Mouse (Mus musculus) heart, postnatal 25 days (tissue): ENCODE results near the gene Klhl11. TPM values are rescaled to one million over a fixed set of nuclear protein-coding genes. Genes with fewer than 3 reads are reported as not detected.
A peak's percentile ranks its signal among the peaks of the same experiment; 100 is the strongest.

Experiments used
- DNase-seq: peaks from one replicate; pipeline ENCODE4 v3.0.0; 2022; ENCODE audit warnings: low spot score
- intact Hi-C: fragments of 180-260 bp; cut with DNase I; formaldehyde crosslinking; loops from one replicate; pipeline ENCODE4 v1.15.1; 2025
- total RNA-seq, 2 experiments: library from RNA; stranded (reverse); gene quantifications; 2 replicates each; pipeline ENCODE4 v1.2.3; 2021

The Klhl11 gene
- total RNA-seq, 2 experiments from 2014 or later = 7.9 to 9.0 TPM

GRCm38 (mm10) chr11:100472935-100473295 lies 374 bp upstream of the Klhl11 start:
- intact Hi-C loops = loop anchor here (2.0 kb wide), 2 partner anchors 46 to 110 kb away; no protein-coding TSS in a partner anchor
- DNase-seq = no peak

DNA sequence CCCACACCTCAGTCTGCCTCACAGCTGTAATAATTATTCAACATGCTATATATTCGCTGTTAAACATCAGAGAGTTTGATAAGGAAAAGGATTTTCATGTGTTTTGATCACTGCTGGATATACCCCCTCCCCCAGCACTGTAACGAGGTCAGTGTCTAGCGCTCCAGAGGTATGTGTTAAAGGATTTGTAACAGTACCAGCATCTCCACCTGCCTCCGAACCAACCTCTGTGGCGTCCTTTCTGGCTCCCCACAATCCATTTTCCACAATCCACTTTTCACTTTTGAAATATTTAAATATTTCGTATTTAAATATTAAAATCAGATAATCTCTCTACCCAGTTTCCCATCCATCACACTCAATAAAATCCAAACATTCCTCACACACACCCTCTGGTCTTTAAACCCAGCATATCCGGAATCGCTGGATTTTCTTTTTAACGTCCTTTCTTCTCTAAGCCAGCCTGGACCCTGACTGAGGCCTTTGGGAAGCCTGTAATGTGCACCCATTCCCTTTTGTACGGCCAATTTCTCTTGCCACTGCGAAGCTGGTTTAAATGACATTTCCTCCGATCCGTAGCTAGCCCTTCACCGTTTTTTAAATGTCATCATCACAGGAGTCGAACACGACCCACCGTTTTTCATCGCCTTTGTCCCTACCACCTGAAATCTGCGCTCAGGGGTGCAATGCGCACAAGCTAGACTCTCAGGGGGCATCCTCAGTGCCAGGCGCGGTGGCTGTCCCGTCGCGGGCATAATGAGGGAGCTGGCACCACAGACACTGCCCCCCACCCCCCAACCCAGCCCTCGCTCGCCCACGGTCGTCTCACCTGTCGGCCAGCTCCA lies 967 bp downstream of the Klhl11 start:
- DNase-seq = no peak
- intact Hi-C loops = loop anchor here (2.0 kb wide), 2 partner anchors 45 to 109 kb away; no protein-coding TSS in a partner anchor

DNA sequence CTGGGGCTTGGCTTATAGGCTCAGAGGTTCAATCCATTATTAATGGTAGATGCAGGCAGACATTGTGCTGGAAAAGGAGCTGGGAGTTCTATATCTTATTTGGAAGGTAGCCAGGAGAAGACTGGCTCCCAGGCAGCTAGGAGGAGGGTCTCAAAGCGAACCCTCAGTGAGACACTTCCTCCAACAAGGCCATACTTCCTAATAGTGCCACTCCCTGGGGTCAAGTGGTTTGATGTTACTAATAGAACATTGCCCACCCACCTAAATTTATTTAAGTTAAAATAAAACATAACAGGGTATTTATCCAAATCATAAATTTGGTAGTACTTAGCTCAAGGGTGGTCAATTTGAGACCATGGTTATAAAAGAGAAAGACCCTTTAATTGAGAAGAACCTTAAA lies 6.7 kb downstream of the Klhl11 start:
- intact Hi-C loops = no loop called here
- DNase-seq = no peak

DNA sequence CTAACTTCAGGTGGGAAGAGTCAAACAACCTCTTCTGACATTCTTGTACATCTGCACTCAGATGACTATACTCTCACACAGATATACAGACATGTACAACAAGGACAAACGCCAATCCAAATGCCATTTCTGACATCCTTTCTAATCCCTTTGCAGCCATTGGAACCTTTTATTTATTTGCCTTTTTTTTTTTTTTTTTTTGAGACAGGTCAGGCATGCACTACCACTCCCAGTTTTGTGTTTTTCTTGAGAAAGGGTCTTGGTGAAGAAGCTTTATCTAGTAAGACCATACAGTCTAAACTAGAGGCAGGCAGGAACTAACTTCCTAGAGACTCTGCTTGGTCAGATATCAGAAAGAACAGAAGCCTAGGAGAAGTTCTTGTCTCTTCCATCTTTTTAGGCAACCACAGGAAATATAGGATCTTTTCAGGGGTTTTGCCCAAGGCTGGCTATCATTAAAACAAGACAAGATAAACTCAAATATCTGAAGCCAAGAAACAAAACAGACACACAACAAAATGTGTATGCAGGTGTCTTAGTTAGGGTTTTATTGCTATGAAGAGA lies 7.2 kb downstream of the Klhl11 start:
- intact Hi-C loops = no loop called here

DNA sequence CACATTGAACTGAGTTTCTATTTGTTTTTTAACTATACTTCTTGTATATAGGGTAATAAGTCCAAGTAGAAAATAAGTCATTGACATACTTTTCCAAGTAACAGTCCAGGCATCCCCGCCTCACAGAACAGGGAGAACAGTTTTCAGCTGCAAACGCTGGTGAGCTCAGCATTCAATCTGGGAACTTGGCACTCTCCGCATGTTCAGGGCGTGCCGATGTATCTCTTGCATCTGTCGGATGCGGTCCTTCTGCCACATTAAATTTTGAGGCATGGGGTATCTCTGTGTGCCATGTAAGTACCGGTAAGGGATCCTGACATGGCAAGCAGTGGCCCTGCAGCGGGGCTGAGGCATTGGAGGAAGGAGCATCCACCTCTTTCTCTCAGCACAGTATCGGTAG lies 9.8 kb downstream of the Klhl11 start:
- intact Hi-C loops = no loop called here
- no peak for DNase-seq

More for the DNA sequence above, 7.2 kb downstream of the Klhl11 start:
- DNase-seq = no peak

GRCm38 (mm10) chr11:100457711-100458110 lies 14.8 kb downstream of the Klhl11 start:
- intact Hi-C loops = no loop called here
- DNase-seq = no peak

DNA sequence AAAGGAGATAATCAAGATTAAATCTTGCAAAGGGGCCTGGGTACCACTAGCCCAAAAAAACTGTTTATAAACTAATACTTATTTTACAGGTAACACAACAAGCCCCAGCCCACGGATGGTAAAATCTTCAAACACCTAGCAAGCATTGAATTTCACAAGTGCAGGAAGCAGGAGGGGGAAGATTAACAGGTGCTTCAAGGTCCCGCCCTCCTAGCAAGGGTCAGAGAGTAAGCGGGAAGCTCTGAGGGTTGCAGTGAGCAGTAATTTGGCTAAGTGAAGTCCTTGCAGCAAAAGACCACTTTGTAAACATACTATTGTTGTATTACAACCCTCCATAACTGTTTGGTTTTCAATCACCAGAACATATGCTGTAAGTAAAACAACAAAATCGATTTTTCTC lies 15.3 kb downstream of the Klhl11 start:
- DNase-seq = no peak
- intact Hi-C loops = no loop called here

GRCm38 (mm10) chr11:100442625-100443024 lies 29.9 kb downstream of the Klhl11 start:
- no peak for DNase-seq
- intact Hi-C loops = no loop called here

DNA sequence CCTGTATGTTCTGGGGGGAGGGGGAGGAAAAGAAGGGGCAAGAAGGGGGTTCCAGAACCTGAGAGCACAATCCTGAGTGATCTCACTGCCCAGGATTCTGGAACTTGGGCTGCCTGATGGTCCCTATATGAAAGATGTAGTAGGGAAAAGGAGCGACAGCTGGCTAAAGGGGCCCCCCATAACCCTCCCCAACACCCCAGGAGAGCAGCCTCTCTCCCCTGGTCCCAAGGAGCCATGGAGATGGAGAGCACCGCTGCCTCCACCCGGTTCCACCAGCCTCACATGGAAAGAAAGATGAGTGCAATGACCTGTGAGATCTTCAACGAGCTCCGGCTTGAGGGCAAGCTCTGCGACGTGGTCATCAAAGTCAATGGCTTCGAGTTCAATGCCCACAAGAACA lies 30.7 kb downstream of the Klhl11 start, which contains the start of the genes Nt5c3b and Klhl10:
Nt5c3b (minus strand) TSS at position 12 of the 400 bp plus-strand sequence.
Klhl10 (plus strand) TSS at position 121 of the 400 bp plus-strand sequence.
- no peak for DNase-seq
- intact Hi-C loops = no loop called here

DNA sequence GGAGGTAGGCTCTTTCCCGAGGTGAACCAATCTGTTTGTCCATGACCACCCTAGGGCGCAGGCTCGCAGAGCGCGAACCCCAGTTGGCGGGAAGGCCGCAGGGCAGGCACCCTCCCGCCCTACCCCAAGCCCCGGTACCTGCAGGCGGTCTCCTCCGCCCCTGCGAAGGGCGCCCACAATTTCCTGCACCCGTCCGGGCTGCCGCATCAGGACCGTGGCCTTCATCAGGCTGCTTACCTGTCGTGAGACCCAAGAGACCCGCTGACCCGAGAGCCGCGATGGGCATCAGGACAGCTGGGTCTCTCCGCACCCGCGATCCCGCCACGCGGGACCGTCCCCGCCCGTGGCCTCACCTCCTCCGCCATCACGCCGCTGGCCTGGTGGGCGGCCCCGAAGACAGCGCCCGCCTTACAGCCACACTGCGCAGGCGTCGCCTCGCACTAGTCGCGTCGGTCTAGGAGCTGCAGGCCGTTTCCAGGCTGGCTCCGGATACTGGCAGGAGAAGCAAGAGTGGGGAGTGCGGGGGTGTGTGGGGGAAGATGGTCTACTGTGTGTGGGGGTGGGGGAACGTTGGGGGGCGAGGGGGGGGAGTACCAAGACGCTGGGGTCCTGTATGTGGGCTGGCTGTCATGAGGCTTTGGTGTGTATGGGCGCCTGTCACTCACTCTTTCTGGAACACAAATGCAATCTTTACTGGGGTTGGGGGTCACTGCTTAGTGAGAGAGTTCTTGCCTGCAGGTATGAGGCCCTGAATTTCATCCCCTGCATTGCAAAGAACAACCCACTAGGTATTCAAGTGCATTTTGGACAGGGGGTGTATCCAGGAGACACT lies 31.6 kb downstream of the Klhl11 start:
- intact Hi-C loops = no loop called here
- peak; percentile 77 for DNase-seq

DNA sequence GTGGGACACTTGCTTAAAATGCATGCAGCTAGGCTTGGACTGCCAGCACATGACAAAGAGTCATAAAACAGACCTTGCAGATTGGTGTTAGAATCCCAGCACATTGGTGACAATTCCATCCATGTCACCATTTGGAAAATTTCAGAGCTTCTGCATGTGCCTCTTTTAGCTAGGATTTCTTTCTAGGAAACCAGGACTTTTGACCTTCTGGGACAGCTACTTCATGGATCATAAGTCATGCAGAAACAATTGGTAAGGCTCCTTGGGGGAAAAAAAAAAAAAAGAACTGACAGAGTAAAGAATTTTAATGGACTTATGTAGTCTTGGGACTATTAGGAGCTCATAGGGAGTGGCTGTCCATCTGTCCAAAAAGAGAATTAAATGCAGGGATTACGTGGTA lies 34.6 kb downstream of the Klhl11 start:
- no peak for DNase-seq
- intact Hi-C loops = no loop called here

- intact Hi-C loops = no loop called here
- no peak for DNase-seq
Observed at GRCm38 (mm10) chr11:100435678-100436246, 36.8 kb downstream of the Klhl11 start.

DNA sequence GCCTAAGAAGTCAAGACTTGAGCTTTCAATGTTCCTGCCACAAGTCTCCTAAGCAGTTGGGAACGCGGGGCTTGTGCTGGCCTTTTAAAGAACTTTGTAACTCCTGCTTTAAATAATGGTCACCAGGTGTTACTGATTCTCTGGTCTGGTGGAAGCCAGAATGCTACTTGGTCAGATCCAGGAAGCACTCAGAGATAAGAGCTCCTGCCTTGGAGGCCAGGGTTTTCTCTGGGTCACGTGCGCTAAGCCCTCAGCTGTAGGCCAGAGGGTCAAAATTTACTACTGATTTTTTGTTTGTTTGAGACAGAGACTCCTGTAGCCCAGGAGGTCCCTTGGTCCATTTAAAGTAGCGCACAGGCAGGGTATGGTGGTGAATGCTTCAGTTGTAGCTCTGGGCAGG lies 40.5 kb downstream of the Klhl11 start:
- intact Hi-C loops = no loop called here
- no peak for DNase-seq

- intact Hi-C loops = no loop called here
- DNase-seq = no peak
Observed at GRCm38 (mm10) chr11:100430052-100430451, 42.5 kb downstream of the Klhl11 start.

DNA sequence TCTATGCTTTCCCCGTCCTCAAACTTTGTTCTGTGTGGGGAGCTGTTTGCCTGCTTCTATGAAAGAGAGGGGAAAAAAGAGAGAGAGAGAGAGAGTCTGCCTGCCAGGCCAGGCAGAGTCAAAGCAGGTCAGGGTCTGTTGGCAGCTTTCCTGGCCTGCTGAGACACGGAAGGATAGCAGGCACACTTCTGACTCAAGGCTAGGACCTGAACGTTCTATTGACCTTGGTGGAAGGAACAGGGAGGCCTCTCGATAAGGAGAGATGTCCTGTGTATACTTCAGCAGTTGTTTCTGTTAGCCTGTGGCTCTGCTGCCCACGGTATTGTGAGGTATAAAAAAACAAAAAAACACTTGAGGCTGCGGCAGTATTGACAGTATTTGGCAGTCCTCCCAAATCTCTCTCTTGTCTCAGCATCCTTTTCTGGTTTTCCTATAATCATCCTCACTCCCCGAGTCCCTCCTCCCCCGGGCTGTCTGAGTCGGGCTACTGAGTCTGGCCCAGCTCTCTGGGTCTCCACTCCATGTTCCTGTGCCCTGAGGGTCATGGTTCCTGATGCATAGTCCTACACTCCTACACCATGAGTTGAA lies 43.8 kb downstream of the Klhl11 start:
- no peak for DNase-seq

GRCm38 (mm10) chr11:100426820-100427219 lies 45.7 kb downstream of the Klhl11 start:
- intact Hi-C loops = loop anchor here (2.0 kb wide), 2 partner anchors 46 to 128 kb away; partner anchors contain the start of gene Klhl11

More for the DNA sequence above, 43.8 kb downstream of the Klhl11 start:
- intact Hi-C loops = no loop called here

DNA sequence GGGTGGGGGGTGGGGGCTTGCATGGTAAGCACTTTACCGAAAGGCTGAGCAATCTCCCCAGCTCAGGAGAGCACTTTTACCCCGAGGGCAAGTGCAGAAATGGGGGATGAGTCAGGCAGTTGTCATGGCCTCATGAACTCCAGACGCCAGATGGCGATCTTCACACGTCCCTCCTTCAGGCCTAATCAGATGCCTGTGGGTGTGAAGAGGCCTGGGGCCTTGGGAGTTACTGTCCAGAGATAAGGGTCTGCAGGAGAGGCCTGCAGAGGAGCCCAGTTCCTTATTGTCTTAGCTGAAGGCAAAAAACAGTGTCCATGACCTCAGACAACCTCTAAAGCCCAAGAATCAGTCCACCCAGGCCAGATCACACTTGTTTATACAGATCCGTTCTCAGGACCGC lies 46.7 kb downstream of the Klhl11 start:
- intact Hi-C loops = loop anchor here (2.0 kb wide), 2 partner anchors 47 to 129 kb away; partner anchors contain the start of gene Klhl11
- peak; percentile 38 for DNase-seq

More at GRCm38 (mm10) chr11:100426820-100427219, 45.7 kb downstream of the Klhl11 start:
- no peak for DNase-seq

- DNase-seq = no peak
- intact Hi-C loops = no loop called here
Observed at GRCm38 (mm10) chr11:100423836-100424235, 48.7 kb downstream of the Klhl11 start.

DNA sequence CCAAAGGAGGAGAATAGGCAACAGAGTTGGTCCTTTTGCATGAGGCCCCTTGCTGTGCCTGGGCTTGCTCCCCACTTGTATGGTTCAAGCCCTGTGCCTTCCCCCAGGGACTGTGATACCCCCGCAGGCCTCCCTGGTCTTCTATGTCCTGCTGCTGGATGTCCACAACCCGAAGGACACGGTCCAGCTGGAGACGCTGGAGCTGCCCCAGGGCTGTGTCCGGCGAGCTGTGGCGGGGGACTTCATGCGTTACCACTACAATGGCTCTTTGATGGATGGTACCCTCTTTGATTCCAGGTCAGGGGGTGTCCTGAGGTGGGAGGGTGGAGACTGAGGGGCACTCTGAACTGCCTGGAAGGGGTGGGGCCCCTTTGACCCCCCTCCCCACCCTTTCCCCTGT lies 51.0 kb downstream of the Klhl11 start:
- no peak for DNase-seq
- intact Hi-C loops = no loop called here
